Mouse (Mus musculus) effector memory CD4-positive, alpha-beta T cell, adult 7 months (primary cell): ENCODE results near the gene Vmn2r24. TPM values are rescaled to one million over a fixed set of nuclear protein-coding genes. Genes with fewer than 3 reads are reported as not detected.

Experiments
- polyA plus RNA-seq: library from polyadenylated mRNA; unstranded; fragments of 100-300 nt; shearing (Covaris generic); gene quantifications from one replicate; pipeline ENCODE4 v1.2.1, GENCODE M21; 2017

Vmn2r24 gene
- 0.07 TPM for polyA plus RNA-seq

GRCm38 (mm10) chr6:123778579-123778978 lies at the start of gene Vmn2r24:
TSS of gene Vmn2r24 (plus strand) at chr6:123778879.

GRCm38 (mm10) chr6:123853363-123853762 lies 74.7 kb downstream of the Vmn2r24 start, which contains the start of gene Vmn2r25:
TSS of gene Vmn2r25 (minus strand) at chr6:123853463.

Other genes with a start within 250 kb of the Vmn2r24 start
- not detected for gene Vmn2r21, start 245.5 kb upstream of the Vmn2r24 start, polyA plus RNA-seq
- 0.11 TPM for gene Vmn2r22, start 128.2 kb upstream of the Vmn2r24 start, polyA plus RNA-seq
- 0.10 TPM for gene Vmn2r23, start 76.2 kb upstream of the Vmn2r24 start, polyA plus RNA-seq
- not detected for gene Vmn2r25, start 74.6 kb downstream of the Vmn2r24 start, polyA plus RNA-seq
- gene Vmn2r26, start 245.7 kb downstream of the Vmn2r24 start, polyA plus RNA-seq: not detected